Mouse (Mus musculus): ENCODE data around the gene Neu2. TPM values are rescaled to one million over a fixed set of nuclear protein-coding genes. Genes with fewer than 3 reads are reported as not detected.
"Not testable (repeated sequence)": the region's sequence is repeated elsewhere in the genome, so short reads cannot be mapped to it uniquely, and the experiment has no call there.

The Neu2 gene
- 2.3 and 2.8 TPM in 2 replicates for polyA plus RNA-seq (2014; fragmentation: Nextera tagmentation; extraction: Ambion mirVana)

DNA sequence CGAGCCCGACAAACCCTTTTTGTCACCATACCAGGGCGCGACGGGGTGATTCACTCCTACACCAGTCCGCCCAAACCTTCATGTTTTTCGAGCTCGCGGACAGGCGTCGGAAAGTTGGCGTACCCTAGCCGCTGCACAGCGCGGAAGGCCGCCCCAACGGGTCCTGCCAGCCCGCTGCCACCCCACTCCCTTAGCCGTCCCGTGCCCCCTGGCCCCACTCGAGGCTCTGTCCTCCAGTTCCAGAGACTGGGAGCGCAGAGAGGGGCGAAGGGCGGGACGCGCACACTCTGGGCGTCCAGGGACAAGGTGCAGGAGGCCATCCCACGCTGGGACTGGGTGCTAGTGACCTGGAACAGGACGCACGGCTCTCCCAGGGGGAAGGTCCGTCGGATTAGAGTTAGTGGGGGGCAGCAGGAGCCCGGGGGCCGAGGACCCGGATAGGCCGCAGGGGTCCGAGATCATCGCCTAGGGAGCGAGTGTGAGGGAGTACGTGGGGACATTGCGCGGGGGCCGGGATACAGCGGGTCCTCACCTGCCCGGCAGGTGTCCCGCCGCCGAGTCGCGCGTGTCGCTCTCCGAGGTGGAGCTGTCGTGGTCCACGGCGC is at the start of gene Neu2:
Gene Neu2 (plus strand): TSS at position 329 of the 605 bp plus-strand sequence.
- H3K27me3 ChIP-seq (ENCODE audit: control insufficient read depth, insufficient read depth, low read length): peaks cover 11% of the 10 kb centered on the region; the same call in 1 of the 2 replicates
- H3K36me3 ChIP-seq (ENCODE audit: control insufficient read depth, insufficient read depth, low read length): no peaks in the 10 kb centered on the region
- no peak within 1 kb of the TSS for H3K27ac ChIP-seq (ENCODE audit: low read length)
- H3K9ac ChIP-seq (replicated peaks; ENCODE audit: low read depth, low read length): peak within 1 kb of the TSS; percentile 43; the same call in 1 of the 2 replicates
- WGBS: 1% methylated on average over 54 of the region's 56 CpGs
- H3K4me1 ChIP-seq (ENCODE audit: control insufficient read depth, insufficient read depth, low read length): peaks cover 9% of the 10 kb centered on the region
- H3K4me2 ChIP-seq (replicated peaks; ENCODE audit: low read depth, low read length): peak within 1 kb of the TSS; percentile 99
- no peaks in the 10 kb centered on the region for H3K9me3 ChIP-seq (ENCODE audit: control insufficient read depth, low read depth, low read length)
- H3K4me3 ChIP-seq (ENCODE audit: low read depth, low read length): peak within 1 kb of the TSS; percentile 69
- ATAC-seq (ENCODE audit: insufficient number of reproducible peaks, insufficient read depth, low FRiP score, low read depth): peak; percentile 51; the same call in 1 of the 2 replicates

DNA sequence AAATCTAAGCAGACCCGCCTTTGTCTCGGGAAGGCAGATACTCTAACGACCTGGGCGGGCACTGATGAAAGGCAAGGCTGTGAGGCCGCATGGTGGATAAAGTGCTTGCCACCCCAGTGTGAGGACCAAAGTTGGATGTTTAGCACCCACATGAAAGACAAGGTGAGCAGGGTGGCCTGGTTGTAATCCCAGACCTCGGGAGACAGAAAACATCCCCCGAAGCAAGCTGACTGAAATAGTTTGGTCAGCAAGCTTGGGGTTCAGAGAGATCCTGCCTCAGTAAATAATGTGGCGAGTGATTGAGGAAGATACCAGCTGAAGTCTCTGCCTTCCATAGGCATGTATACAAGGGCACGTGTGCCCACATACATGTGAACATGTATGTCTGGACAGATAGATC is 42.2 kb upstream of the Neu2 start:
- H3K4me1 ChIP-seq (ENCODE audit: control insufficient read depth, insufficient read depth, low read length): no peaks in the 10 kb centered on the region
- no peak overlapping the region for H3K9ac ChIP-seq (replicated peaks; ENCODE audit: low read depth, low read length)
- ATAC-seq (ENCODE audit: insufficient number of reproducible peaks, insufficient read depth, low FRiP score, low read depth): no peak
- H3K9me3 ChIP-seq (ENCODE audit: control insufficient read depth, low read depth, low read length): no peaks in the 10 kb centered on the region
- no peaks in the 10 kb centered on the region for H3K36me3 ChIP-seq (ENCODE audit: control insufficient read depth, insufficient read depth, low read length)
- H3K4me2 ChIP-seq (replicated peaks; ENCODE audit: low read depth, low read length): no peak overlapping the region
- no peaks in the 10 kb centered on the region for H3K27me3 ChIP-seq (ENCODE audit: control insufficient read depth, insufficient read depth, low read length)
- 68% methylated on average over 9 of the region's 9 CpGs for WGBS
- no peak overlapping the region for H3K27ac ChIP-seq (ENCODE audit: low read length)
- H3K4me3 ChIP-seq (ENCODE audit: low read depth, low read length): no peak overlapping the region

DNA sequence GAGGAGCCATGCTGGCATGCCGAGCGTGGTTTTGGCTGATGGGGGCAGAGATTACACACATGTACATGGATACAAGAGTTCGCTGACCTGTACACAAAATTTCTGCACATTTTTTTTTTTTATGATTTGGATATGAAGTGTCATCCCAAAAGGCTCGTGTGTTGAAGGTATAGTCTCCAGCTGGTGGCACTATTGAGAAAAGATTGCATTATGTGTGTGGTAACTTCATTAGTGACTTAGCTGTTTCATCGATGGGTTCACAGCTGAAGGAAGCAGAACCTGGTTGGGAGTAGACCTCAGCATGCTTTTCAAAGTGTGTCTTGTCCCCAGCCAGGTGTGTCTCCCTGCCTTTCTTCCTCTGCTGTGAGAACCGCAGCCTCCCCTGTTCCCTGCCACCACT is 41.4 kb upstream of the Neu2 start:
- no peaks in the 10 kb centered on the region for H3K9me3 ChIP-seq (ENCODE audit: control insufficient read depth, low read depth, low read length)
- H3K4me3 ChIP-seq (ENCODE audit: low read depth, low read length): no peak overlapping the region
- no peak overlapping the region for H3K4me2 ChIP-seq (replicated peaks; ENCODE audit: low read depth, low read length)
- H3K27ac ChIP-seq (ENCODE audit: low read length): no peak overlapping the region
- ATAC-seq (ENCODE audit: insufficient number of reproducible peaks, insufficient read depth, low FRiP score, low read depth): no peak
- no peaks in the 10 kb centered on the region for H3K4me1 ChIP-seq (ENCODE audit: control insufficient read depth, insufficient read depth, low read length)
- WGBS: 71% methylated on average over 6 of the region's 6 CpGs
- no peak overlapping the region for H3K9ac ChIP-seq (replicated peaks; ENCODE audit: low read depth, low read length)
- H3K27me3 ChIP-seq (ENCODE audit: control insufficient read depth, insufficient read depth, low read length): no peaks in the 10 kb centered on the region
- no peaks in the 10 kb centered on the region for H3K36me3 ChIP-seq (ENCODE audit: control insufficient read depth, insufficient read depth, low read length)

DNA sequence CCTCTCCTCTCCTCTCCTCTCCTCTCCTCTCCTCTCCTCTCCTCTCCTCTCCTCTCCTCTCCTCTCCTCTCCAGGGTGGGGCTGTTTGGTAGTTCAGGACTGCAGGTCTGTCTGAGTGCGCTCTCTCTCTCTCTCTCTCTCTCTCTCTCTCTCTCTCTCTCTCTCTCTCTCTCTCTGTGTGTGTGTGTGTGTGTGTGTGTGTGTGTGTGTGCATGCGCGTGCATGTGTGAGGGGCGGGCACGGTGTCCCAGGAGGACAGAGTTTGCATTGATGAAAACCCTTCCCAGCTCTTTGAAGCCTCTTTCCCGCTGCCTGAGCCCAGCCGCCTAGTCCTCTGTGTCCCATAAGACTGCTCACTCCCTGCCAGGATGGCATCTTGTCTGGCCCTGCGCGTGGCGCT is 39.7 kb upstream of the Neu2 start, which contains the start of gene Snorc:
Gene Snorc (plus strand): TSS at position 301 of the 400 bp plus-strand sequence.
- not testable (repeated sequence) for ATAC-seq (ENCODE audit: insufficient number of reproducible peaks, insufficient read depth, low FRiP score, low read depth); H3K9ac ChIP-seq (replicated peaks; ENCODE audit: low read depth, low read length); H3K36me3 ChIP-seq (ENCODE audit: control insufficient read depth, insufficient read depth, low read length); H3K27ac ChIP-seq (ENCODE audit: low read length); H3K9me3 ChIP-seq (ENCODE audit: control insufficient read depth, low read depth, low read length); H3K4me2 ChIP-seq (replicated peaks; ENCODE audit: low read depth, low read length); H3K4me3 ChIP-seq (ENCODE audit: low read depth, low read length); H3K4me1 ChIP-seq (ENCODE audit: control insufficient read depth, insufficient read depth, low read length); H3K27me3 ChIP-seq (ENCODE audit: control insufficient read depth, insufficient read depth, low read length)
- WGBS: 37% methylated on average over 9 of the region's 10 CpGs

DNA sequence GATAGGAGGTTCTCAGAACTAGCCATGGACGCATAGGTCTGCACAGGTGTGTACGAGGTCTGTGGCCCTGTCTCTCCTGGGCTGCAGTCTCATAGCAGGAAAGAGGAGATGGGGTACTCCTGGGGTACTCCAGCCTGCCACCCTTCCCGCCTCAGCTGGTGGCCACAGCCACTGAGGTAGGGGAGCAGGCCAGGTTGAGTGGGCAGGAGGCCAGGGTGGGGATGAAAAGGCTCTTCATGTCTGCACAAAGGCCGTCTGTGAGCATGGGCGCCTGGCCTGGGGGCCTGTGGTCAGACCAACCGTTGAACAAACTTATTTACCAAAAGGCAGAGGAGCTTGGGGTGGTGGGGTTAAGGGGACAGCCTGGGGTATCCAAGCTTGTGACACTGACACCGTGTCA is 37.8 kb upstream of the Neu2 start:
- Histone ChIP-seq H3K9ac (replicated peaks; ENCODE audit: low read depth, low read length) (no peak overlapping the region), H3K4me3 (ENCODE audit: low read depth, low read length) (no peak overlapping the region), H3K9me3 (ENCODE audit: control insufficient read depth, low read depth, low read length) (no peaks in the 10 kb centered on the region), H3K36me3 (ENCODE audit: control insufficient read depth, insufficient read depth, low read length) (no peaks in the 10 kb centered on the region), H3K27me3 (ENCODE audit: control insufficient read depth, insufficient read depth, low read length) (peaks cover 13% of the 10 kb centered on the region; the same call in 1 of the 2 replicates), H3K27ac (ENCODE audit: low read length) (no peak overlapping the region), H3K4me2 (replicated peaks; ENCODE audit: low read depth, low read length) (no peak overlapping the region), H3K4me1 (ENCODE audit: control insufficient read depth, insufficient read depth, low read length) (0 out of 2 replicates have a peak, but pooled peaks cover 2% of the 10 kb centered on the region)
- 82% methylated on average over 7 of the region's 7 CpGs for WGBS
- no peak for ATAC-seq (ENCODE audit: insufficient number of reproducible peaks, insufficient read depth, low FRiP score, low read depth)

DNA sequence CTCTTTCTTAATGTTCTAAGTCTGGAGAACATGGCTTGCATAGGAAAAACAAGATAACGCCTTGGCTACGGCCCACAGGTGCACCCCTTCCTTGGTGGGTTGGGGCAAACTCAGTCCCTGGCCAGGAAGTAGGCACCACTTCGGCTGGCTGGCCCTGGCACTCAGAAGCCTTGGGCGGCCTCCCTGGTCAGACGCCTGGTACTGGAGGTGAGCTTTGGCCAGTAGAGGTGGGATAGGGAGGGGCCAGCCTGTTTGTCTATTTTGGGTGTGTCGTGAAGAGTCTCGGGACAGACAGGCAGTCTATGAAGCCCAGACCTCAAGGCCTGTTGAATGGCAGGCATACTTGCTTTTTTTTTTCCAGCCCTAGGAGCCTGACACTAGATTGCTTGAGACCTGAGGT is 37.1 kb upstream of the Neu2 start:
- Histone ChIP-seq H3K36me3 (ENCODE audit: control insufficient read depth, insufficient read depth, low read length) (no peaks in the 10 kb centered on the region), H3K9ac (replicated peaks; ENCODE audit: low read depth, low read length) (no peak overlapping the region), H3K4me3 (ENCODE audit: low read depth, low read length) (no peak overlapping the region), H3K4me2 (replicated peaks; ENCODE audit: low read depth, low read length) (no peak overlapping the region), H3K27ac (ENCODE audit: low read length) (no peak overlapping the region), H3K9me3 (ENCODE audit: control insufficient read depth, low read depth, low read length) (no peaks in the 10 kb centered on the region), H3K4me1 (ENCODE audit: control insufficient read depth, insufficient read depth, low read length) (0 out of 2 replicates have a peak, but pooled peaks cover 2% of the 10 kb centered on the region), H3K27me3 (ENCODE audit: control insufficient read depth, insufficient read depth, low read length) (peaks cover 13% of the 10 kb centered on the region; the same call in 1 of the 2 replicates)
- ATAC-seq (ENCODE audit: insufficient number of reproducible peaks, insufficient read depth, low FRiP score, low read depth): no peak
- WGBS: 77% methylated on average over 7 of the region's 7 CpGs

DNA sequence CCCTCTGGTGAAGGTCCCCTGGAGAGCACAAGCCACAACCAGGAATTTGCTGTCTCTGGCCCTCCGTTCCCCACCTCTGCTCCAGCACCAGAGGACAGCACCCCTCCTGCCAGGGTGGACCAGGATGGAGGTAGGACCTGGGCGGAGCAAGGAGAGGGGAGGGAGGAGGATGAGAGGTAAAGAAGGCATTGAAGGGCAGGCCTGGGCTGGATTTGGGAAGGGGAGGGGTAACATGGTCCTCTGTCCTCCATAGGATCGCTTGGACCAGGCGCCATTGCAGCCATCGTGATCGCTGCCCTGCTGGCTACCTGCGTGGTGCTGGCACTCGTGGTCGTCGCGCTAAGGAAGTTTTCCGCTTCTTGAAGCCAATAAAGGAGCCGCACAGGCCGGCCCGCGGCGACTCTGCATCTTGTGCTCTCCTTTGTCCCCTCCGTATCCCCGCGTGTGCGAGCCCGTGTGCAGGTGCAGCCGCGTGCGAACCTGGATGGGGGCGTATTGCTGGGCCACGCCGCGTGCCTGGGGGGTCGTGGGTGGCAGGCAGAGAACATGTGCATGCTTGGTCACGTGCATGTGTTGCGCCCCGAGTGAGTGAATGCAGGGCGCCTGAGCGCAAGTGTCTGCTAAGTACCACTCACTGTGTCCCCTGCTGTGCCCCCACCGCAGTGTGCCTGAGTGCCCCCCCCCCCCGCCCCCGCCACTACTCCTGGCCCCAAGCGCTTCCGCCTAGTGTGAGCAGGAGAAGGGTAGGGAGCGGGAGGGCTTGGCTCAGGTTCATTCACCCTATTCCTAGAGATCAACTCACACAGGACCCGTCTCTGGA is 34.4 kb upstream of the Neu2 start:
- WGBS: 4% methylated on average over 41 of the region's 42 CpGs
- H3K9ac ChIP-seq (replicated peaks; ENCODE audit: low read depth, low read length): no peak overlapping the region
- H3K4me3 ChIP-seq (ENCODE audit: low read depth, low read length): peak overlapping the region; percentile 22
- no peak overlapping the region for H3K27ac ChIP-seq (ENCODE audit: low read length)
- H3K4me1 ChIP-seq (ENCODE audit: control insufficient read depth, insufficient read depth, low read length): 0 out of 2 replicates have a peak, but pooled peaks cover 2% of the 10 kb centered on the region
- H3K36me3 ChIP-seq (ENCODE audit: control insufficient read depth, insufficient read depth, low read length): no peaks in the 10 kb centered on the region
- peaks cover 13% of the 10 kb centered on the region; the same call in 1 of the 2 replicates for H3K27me3 ChIP-seq (ENCODE audit: control insufficient read depth, insufficient read depth, low read length)
- ATAC-seq (ENCODE audit: insufficient number of reproducible peaks, insufficient read depth, low FRiP score, low read depth): 0 out of 2 replicates have a peak, but pooled peaks have one; percentile 37
- H3K9me3 ChIP-seq (ENCODE audit: control insufficient read depth, low read depth, low read length): no peaks in the 10 kb centered on the region
- peak overlapping the region; percentile 40 for H3K4me2 ChIP-seq (replicated peaks; ENCODE audit: low read depth, low read length)

DNA sequence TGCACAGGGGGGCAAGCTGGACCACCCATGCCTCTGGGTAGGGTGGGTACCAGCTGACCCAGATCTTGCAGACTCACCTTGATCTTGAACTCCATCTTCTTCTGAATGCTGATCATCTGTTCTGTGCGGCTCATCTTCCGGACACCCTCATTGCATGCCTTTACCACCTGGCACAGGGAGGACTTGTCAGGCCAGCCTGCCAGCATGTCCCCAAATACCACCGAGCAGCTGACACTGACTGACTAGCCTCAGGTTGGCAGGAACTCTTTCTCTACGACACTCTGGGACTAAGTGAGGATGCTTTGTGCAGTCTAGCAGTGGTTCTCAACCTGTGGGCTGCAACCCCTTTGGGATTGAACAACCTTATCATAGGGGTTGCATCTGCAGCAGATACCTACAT is 27.1 kb upstream of the Neu2 start:
- Histone ChIP-seq H3K4me1 (ENCODE audit: control insufficient read depth, insufficient read depth, low read length) (no peaks in the 10 kb centered on the region), H3K9me3 (ENCODE audit: control insufficient read depth, low read depth, low read length) (no peaks in the 10 kb centered on the region), H3K4me2 (replicated peaks; ENCODE audit: low read depth, low read length) (no peak overlapping the region), H3K36me3 (ENCODE audit: control insufficient read depth, insufficient read depth, low read length) (no peaks in the 10 kb centered on the region), H3K9ac (replicated peaks; ENCODE audit: low read depth, low read length) (no peak overlapping the region), H3K27me3 (ENCODE audit: control insufficient read depth, insufficient read depth, low read length) (no peaks in the 10 kb centered on the region), H3K4me3 (ENCODE audit: low read depth, low read length) (no peak overlapping the region), H3K27ac (ENCODE audit: low read length) (no peak overlapping the region)
- WGBS: 77% methylated on average over 4 of the region's 4 CpGs
- no peak for ATAC-seq (ENCODE audit: insufficient number of reproducible peaks, insufficient read depth, low FRiP score, low read depth)

Measured in stomach, embryonic 14.5 days (tissue).